Comparison of ENCODE assay signal across 9 mouse cellular contexts in genomic region chr17:30950780-30951179, GRCm38 (mm10). TPM values are rescaled to one million over a fixed set of nuclear protein-coding genes. Genes with fewer than 3 reads are reported as not detected.
DNase-seq lines count a peak whose midpoint lies in the region; ATAC-seq lines count a peak whose summit lies in the region.
"Had no signal": no experiment of that assay in that cellular context is flagged by ENCODE, and none has a peak within 500 bp of the region (broad histone marks: within the 10 kb centered on the region; RNA-seq: fewer than 3 reads in every experiment).

No protein-coding gene starts in this region.

- no peak overlapping the region for H3K4me3 ChIP-seq in midbrain, embryonic 11.5 days (ENCODE audit: low read depth, low read length)
- H3K4me3 ChIP-seq in midbrain, embryonic 13.5 days (replicated peaks), result no peak overlapping the region

- no peak overlapping the region for H3K4me2 ChIP-seq in midbrain, embryonic 11.5 days
- H3K4me2 ChIP-seq in midbrain, embryonic 13.5 days (replicated peaks), result no peak overlapping the region

- WGBS in midbrain, embryonic 11.5 days, result 8% methylated on average over 7 of the region's 7 CpGs
- 8% methylated on average over 7 of the region's 7 CpGs for WGBS in midbrain, embryonic 13.5 days

- peak; percentile 99 for DNase-seq in midbrain, embryonic 11.5 days (ENCODE audit: low spot score, missing footprints)
- DNase-seq in adrenal gland, adult 2 months, result peak; percentile 43
- peak; percentile 59 to 84 for DNase-seq in cerebellum, postnatal 4 days (ENCODE audit: low spot score in 2 of 2)
- DNase-seq in kidney, postnatal 10 days, result peak; percentile 88
- peak; percentile 15 to 51 for DNase-seq in lung, adult 18-20 months
- peak; percentile 87 for DNase-seq in right cerebral cortex, postnatal 4 days

- H3K4me1 ChIP-seq in midbrain, embryonic 11.5 days (ENCODE audit: control insufficient read depth, insufficient read depth, low read length), result no peaks in the 10 kb centered on the region
- H3K4me1 ChIP-seq in midbrain, embryonic 13.5 days (replicated peaks), result peaks cover 17% of the 10 kb centered on the region

- H3K36me3 ChIP-seq in midbrain, embryonic 11.5 days (ENCODE audit: control insufficient read depth, insufficient read depth, low read length), result no peaks in the 10 kb centered on the region
- no peaks in the 10 kb centered on the region for H3K36me3 ChIP-seq in midbrain, embryonic 13.5 days

- ATAC-seq in midbrain, embryonic 11.5 days (ENCODE audit: low FRiP score), result no peak
- ATAC-seq in midbrain, embryonic 13.5 days, result no peak

- no peak overlapping the region for H3K9ac ChIP-seq in midbrain, embryonic 11.5 days (ENCODE audit: low read length)
- no peak overlapping the region for H3K9ac ChIP-seq in midbrain, embryonic 13.5 days (replicated peaks)

- no peak overlapping the region for H3K27ac ChIP-seq in midbrain, embryonic 11.5 days (ENCODE audit: low read depth, low read length)
- no peak overlapping the region for H3K27ac ChIP-seq in midbrain, embryonic 13.5 days

- H3K9me3 ChIP-seq in midbrain, embryonic 11.5 days (ENCODE audit: control insufficient read depth, low read length), result no peaks in the 10 kb centered on the region
- H3K9me3 ChIP-seq in midbrain, embryonic 13.5 days, result no peaks in the 10 kb centered on the region

- no peaks in the 10 kb centered on the region for H3K27me3 ChIP-seq in midbrain, embryonic 11.5 days (ENCODE audit: control insufficient read depth, insufficient read depth, low read length)
- 0 out of 2 replicates have a peak, but pooled peaks cover 3% of the 10 kb centered on the region for H3K27me3 ChIP-seq in midbrain, embryonic 13.5 days

RNA-seq across cellular contexts. Expression of gene Umodl1, which starts 3.7 kb away (rescaled TPM):
- 0.07 TPM in 1 of 2 replicates, not detected in the other for polyA plus RNA-seq in midbrain, embryonic 11.5 days (2014; fragmentation: Nextera tagmentation; extraction: Ambion mirVana)
- 0.07 and 0.09 TPM in 2 replicates for polyA plus RNA-seq in midbrain, embryonic 13.5 days (2015; fragmentation: Nextera tagmentation; extraction: Ambion mirVana)
- 1 to 10 TPM in 1 of 2 experiments, not detected in 1; 2.7 TPM for total RNA-seq in adrenal gland, adult 2 months (2021)
- polyA plus RNA-seq in adrenal gland, adult 2 months (2012; rRNA removed), result 0.07 and 0.37 TPM in 2 replicates
- polyA plus RNA-seq: gonadal fat pad, adult 2 months; neural tube, embryonic 14.5 days had no signal

RNA-seq across cellular contexts. Expression of gene Glp1r, which starts 49.2 kb away (rescaled TPM):
- 0.04 and 0.10 TPM in 2 replicates for polyA plus RNA-seq in midbrain, embryonic 11.5 days (2014; fragmentation: Nextera tagmentation; extraction: Ambion mirVana)
- polyA plus RNA-seq in midbrain, embryonic 13.5 days (2015; fragmentation: Nextera tagmentation; extraction: Ambion mirVana), result 0.13 and 0.18 TPM in 2 replicates
- under 1 TPM; 0.06 to 0.07 TPM for total RNA-seq in adrenal gland, adult 2 months (2021)
- polyA plus RNA-seq in adrenal gland, adult 2 months (2012; rRNA removed), result 0.03 TPM in 1 of 2 replicates, not detected in the other

Comparison
In these comparisons a context has a peak if more than half of its experiments do, and no peak if none do; other contexts are left out.
1. DNase-seq: peak in every context shown above with its lines; median percentile 99 in midbrain, embryonic 11.5 days; 88 in kidney, postnatal 10 days; 87 in right cerebral cortex, postnatal 4 days; 72 in cerebellum, postnatal 4 days; 43 in adrenal gland, adult 2 months; 33 in lung, adult 18-20 months.